Mouse (Mus musculus): ENCODE results near the gene Gimd1.

The Gimd1 gene

DNA sequence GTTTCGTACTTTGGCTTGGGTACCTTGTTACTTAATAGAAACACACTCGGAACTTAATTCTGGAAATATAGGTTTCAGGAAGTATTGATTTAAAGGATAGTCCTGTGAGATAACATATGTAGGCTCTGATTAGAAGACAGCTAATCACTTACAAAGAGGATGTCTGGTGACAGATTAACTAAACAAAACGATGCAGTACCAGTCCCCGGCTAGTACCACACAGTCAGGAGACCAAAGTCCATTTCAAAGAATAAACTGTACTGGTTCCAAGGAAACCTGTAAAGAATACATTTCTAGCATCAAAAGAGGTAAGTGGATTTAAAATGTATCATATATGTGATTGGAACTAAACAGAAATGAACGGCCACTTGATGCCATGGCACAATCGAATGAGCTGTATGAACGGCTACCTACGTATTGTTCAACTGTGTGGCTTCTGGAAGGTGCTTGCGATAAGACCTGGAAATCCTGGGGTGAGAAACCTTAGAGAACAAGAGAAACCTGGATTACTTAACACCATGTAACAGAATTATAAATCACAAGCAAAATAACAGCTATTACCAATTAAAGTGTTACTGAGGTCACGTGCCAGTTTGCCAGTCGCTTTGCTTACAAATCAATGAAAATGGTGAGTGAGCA, at the start of gene Gimd1:
Gene Gimd1, plus strand, starts transcription at position 220 of the 639 bp plus-strand sequence.
- no peak for DNase-seq (ENCODE audit: low spot score in 2 of 2)

- DNase-seq (ENCODE audit: low spot score in 2 of 2), result no peak
Observed at GRCm38 (mm10) chr3:132581198-132581597, 48.4 kb upstream of the Gimd1 start.

GRCm38 (mm10) chr3:132582339-132582738, 47.3 kb upstream of the Gimd1 start:
- DNase-seq (ENCODE audit: low spot score in 2 of 2), result no peak

DNA sequence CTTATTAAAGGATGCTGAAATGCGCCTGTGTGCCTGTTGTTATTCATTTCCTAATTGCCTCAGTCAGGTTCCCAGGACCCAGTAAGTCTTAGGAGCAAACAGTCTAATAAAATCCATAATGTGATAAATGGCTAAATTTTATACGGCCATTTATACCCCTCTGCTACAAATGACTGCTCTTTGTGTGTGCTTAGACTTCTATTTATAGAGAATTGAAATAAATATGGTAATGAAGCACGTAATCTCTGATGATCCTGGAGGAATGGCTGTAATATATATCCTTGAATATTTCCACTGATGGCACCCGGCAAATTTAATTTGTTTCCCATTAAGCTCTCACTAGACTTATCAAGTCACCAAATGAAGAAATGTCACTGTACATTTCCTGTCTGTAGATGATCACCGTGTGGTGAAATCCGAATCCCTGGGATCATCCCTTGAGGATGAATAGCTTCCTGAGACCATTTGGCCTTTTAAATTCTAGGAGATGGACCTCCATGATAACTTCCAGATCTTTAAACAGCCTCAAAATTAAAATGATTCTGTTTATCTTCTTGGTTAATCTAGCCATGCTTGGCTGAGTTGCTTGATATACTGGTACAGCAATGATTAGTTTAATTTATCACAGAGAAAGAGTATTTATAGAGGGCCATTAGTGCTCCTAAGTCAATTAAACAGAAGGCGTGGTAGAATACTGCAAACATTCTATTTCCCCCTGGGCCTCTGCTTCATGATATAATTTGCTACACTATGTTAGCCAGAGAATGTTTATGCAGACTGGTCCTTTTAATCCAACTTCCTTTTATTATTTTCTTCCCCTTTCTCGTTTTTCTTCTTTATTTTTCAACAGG, 44.3 kb upstream of the Gimd1 start:
- DNase-seq (ENCODE audit: low spot score in 2 of 2), result no peak

GRCm38 (mm10) chr3:132588146-132588545, 41.5 kb upstream of the Gimd1 start:
- DNase-seq (ENCODE audit: low spot score in 2 of 2), result no peak

GRCm38 (mm10) chr3:132590010-132590409, 39.6 kb upstream of the Gimd1 start:
- no peak for DNase-seq (ENCODE audit: low spot score in 2 of 2)

DNA sequence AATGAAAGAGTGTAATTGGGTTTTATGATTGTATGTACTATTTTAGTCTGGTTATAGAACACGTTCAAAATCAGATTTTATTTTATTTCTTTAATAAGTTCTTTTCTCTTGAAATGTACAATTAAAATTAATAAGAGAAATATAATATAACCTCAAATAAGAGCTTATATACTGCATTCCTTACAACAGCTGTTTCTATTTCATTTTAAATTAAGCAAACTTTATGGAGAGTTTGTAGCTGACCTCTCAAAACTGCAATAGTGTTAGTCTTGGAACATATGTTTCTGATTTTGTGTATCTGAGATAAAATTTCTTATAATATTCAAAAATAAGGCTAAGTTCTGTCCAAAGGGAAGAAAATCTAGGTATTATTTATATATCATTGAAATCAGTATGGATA, 39.0 kb upstream of the Gimd1 start:
- DNase-seq (ENCODE audit: low spot score in 2 of 2), result no peak

GRCm38 (mm10) chr3:132628741-132629140, 879 bp upstream of the Gimd1 start:
- no peak for DNase-seq (ENCODE audit: low spot score in 2 of 2)

- DNase-seq (ENCODE audit: low spot score in 2 of 2), result no peak
Observed at GRCm38 (mm10) chr3:132633261-132633660, 3.6 kb downstream of the Gimd1 start.

- no peak for DNase-seq (ENCODE audit: low spot score in 2 of 2)
Observed at GRCm38 (mm10) chr3:132637080-132637479, 7.5 kb downstream of the Gimd1 start.

DNA sequence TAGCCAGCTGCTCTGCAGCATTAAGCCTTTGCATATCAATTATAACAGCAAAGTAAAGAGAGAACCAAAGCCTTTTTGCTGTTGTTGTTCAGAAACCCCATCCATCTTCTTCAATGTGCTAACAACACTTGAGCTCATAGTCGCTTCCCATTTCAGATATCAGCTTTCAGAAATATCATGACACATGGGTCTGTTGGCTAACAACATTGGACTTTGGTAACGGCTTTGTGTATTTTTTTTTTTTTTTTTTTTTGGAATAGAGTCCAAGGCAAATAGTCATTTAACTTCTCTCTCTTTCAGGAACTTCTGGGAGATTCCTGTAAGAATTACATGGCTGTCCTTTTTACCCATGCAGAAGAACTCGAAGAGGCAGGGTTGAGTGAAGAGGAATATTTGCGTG, 14.5 kb downstream of the Gimd1 start:
- no peak for DNase-seq (ENCODE audit: low spot score in 2 of 2)

GRCm38 (mm10) chr3:132646814-132647213, 17.2 kb downstream of the Gimd1 start:
- no peak for DNase-seq (ENCODE audit: low spot score in 2 of 2)

DNA sequence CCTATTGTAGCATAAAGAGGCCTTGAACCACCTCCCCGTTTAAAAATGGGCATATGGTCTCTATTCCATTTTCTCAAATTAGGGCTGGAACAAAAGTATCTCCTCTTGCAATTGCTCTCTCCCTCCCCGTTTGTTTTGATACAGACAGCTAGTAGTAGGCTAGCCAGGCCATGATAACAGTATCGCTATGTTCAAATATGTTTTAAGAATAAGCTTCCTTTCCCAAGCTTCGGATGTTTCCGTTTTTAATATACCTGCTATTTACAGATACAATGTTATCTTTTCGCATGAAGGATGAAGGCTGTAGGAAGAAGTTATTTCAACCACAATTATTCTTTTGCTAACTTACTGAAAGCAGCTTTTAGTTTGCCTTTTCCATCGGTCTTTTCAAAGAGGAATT, 19.7 kb downstream of the Gimd1 start:
- no peak for DNase-seq (ENCODE audit: low spot score in 2 of 2)

- DNase-seq (ENCODE audit: low spot score in 2 of 2), result no peak
Observed at GRCm38 (mm10) chr3:132650191-132650590, 20.6 kb downstream of the Gimd1 start.

DNA sequence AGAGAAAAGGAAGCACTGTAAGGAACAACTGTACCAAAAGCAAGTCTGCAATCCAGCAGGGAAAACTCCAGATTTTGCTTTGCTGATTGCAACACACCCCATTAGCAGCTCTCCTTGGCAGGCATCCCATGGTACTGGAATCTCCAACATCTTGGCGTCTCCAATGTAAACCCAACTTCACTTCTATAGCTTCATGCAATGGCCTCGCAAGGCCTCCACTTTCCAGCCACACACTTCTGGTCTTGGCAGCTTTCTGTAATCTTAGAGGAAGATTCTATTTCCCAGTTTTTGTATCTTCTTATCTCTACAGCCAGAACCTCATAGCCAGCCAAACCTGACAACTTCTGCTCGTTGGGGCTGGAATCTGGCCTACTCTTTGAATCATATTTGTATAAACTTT, 22.2 kb downstream of the Gimd1 start:
- no peak for DNase-seq (ENCODE audit: low spot score in 2 of 2)

DNA sequence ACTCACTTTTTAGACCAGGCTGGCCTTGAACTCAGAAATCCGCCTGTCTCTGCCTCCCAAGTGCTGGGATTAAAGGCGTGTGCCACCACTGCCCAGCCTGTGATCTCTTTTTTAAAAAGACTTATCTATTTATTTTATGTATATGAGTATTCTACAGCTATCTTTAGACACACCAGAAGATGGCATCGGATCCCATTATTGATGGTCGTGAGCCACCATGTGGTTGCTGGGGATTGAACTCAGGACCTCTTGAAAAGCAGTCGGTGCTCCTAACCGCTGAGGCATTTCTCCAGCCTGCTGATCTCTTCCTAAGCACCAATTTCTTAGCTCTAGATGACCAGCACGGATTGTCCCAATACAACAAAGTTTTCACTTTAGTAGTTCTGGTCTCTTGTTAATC, 24.3 kb downstream of the Gimd1 start:
- DNase-seq (ENCODE audit: low spot score in 2 of 2), result no peak

DNA sequence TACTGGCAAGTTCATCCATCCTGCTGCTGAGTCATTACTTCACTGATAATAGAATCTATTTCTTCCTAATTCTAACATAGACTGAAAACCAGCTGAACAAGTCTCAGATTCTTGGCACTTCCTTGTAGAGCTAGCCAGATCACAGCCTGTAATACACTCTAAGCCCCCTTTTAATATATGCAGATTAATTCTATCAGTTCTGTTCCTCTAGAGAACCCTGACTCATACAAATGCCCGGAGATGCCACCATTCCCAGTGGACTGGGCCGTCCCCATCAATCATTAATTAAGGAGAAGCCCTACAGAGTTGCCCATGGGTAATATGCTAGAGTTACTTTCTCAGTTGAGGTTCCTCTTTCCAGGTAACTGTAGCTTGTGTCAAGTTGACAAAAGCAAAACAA, 26.3 kb downstream of the Gimd1 start:
- DNase-seq (ENCODE audit: low spot score in 2 of 2), result no peak

GRCm38 (mm10) chr3:132677494-132677893, 47.9 kb downstream of the Gimd1 start:
- no peak for DNase-seq (ENCODE audit: low spot score in 2 of 2)

- peak; percentile 91 to 94 for DNase-seq (ENCODE audit: low spot score in 2 of 2)
Observed at GRCm38 (mm10) chr3:132683447-132684230, 54.0 kb downstream of the Gimd1 start, which contains the start of gene Tbck. Gene Tbck (plus strand): TSS chr3:132684144.

- no peak for DNase-seq (ENCODE audit: low spot score in 2 of 2)
Observed at GRCm38 (mm10) chr3:132684231-132684928, 54.8 kb downstream of the Gimd1 start, which contains the start of gene Aimp1. Gene Aimp1 (minus strand): TSS chr3:132684370.
